Mouse (Mus musculus): ENCODE measurements at regions not wholly inside any gene's neighbourhood (a gene's known extent, or its start where the extent isn't known, plus 50 kb on each side); places are given as distances from the start of the nearest gene placed in this dataset.

GRCm38 (mm10) chr13:94619511-94619910, 169.2 kb upstream of the Tbca start:
- H3K4me2 ChIP-seq (replicated peaks), result no peak overlapping the region
- no peak overlapping the region for H3K9ac ChIP-seq (replicated peaks)
- no peak overlapping the region for H3K27ac ChIP-seq
- no peaks in the 10 kb centered on the region for H3K36me3 ChIP-seq
- WGBS, result 53% methylated on average over 4 of the region's 4 CpGs
- no peaks in the 10 kb centered on the region for H3K9me3 ChIP-seq
- 0 out of 2 replicates have a peak, but pooled peaks cover 3% of the 10 kb centered on the region for H3K4me1 ChIP-seq (replicated peaks)
- ATAC-seq, result no peak
- peaks cover 30% of the 10 kb centered on the region for H3K27me3 ChIP-seq
- H3K4me3 ChIP-seq (replicated peaks), result no peak overlapping the region

DNA sequence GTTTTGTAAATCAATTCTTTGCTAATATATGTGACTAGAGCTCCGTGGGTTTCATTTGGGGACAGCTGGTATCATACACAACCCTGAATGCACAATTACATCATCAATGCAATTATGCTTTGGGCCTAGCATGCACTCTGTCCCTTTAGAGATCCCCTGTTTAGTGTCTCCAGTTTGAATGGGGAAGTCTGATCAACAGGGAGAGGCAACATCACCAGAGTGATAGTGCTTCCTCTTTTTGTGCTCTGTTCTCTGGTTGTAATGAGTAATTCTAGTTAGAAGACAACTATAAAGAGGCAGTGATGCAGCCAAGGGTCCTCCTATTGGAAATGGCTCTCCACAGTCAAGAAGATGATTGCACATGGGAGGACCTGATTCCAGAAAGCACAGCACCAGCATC, 158.7 kb upstream of the Tbca start:
- Histone ChIP-seq H3K4me2 (replicated peaks) (no peak overlapping the region), H3K4me1 (replicated peaks) (no peaks in the 10 kb centered on the region), H3K4me3 (replicated peaks) (no peak overlapping the region), H3K36me3 (no peaks in the 10 kb centered on the region), H3K27me3 (peaks cover 20% of the 10 kb centered on the region), H3K9me3 (no peaks in the 10 kb centered on the region), H3K27ac (no peak overlapping the region), H3K9ac (replicated peaks) (no peak overlapping the region)
- ATAC-seq, result no peak
- WGBS, result 67% methylated on average over 1 of the region's 1 CpGs

- 92% methylated on average over 6 of the region's 6 CpGs for WGBS
- no peaks in the 10 kb centered on the region for H3K9me3 ChIP-seq
- no peaks in the 10 kb centered on the region for H3K36me3 ChIP-seq
- H3K27ac ChIP-seq, result no peak overlapping the region
- H3K4me2 ChIP-seq (replicated peaks), result no peak overlapping the region
- no peak overlapping the region for H3K9ac ChIP-seq (replicated peaks)
- H3K4me1 ChIP-seq (replicated peaks), result no peaks in the 10 kb centered on the region
- ATAC-seq, result no peak
- no peak overlapping the region for H3K4me3 ChIP-seq (replicated peaks)
- peaks cover 20% of the 10 kb centered on the region for H3K27me3 ChIP-seq
Observed at GRCm38 (mm10) chr13:94630685-94631084, 158.0 kb upstream of the Tbca start.

GRCm38 (mm10) chr13:94632730-94633129, 156.0 kb upstream of the Tbca start:
- ATAC-seq, result no peak
- peaks cover 26% of the 10 kb centered on the region; the same call in 1 of the 2 replicates for H3K27me3 ChIP-seq
- 61% methylated on average over 5 of the region's 5 CpGs for WGBS

DNA sequence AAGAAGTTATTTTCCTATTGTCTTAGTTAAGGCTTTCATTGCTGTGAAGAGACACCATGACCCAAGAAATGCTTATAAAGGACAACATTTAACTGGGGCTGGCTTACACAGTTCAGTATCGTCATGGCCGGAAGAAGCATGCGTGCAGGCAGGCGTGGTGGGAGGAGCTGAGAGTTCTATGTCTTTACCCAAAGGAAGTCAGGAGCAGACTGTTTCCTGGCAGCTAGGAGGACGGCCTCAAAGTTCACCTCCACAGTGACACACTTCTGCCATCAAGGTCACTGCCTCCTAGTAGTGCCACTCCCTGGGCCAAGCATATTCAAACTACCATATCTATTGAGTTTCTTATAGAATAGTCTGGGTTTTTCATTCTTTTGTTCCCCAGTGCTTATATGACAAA, 148.4 kb upstream of the Tbca start:
- Histone ChIP-seq H3K36me3 (no peaks in the 10 kb centered on the region), H3K27ac (no peak overlapping the region), H3K4me3 (replicated peaks) (no peak overlapping the region), H3K9me3 (no peaks in the 10 kb centered on the region), H3K4me2 (replicated peaks) (no peak overlapping the region), H3K9ac (replicated peaks) (no peak overlapping the region), H3K4me1 (replicated peaks) (peaks cover 5% of the 10 kb centered on the region), H3K27me3 (peaks cover 48% of the 10 kb centered on the region)
- 83% methylated on average over 5 of the region's 5 CpGs for WGBS
- no peak for ATAC-seq

More at GRCm38 (mm10) chr13:94632730-94633129, 156.0 kb upstream of the Tbca start:
- Histone ChIP-seq H3K4me1 (replicated peaks) (no peaks in the 10 kb centered on the region), H3K4me3 (replicated peaks) (no peak overlapping the region), H3K27ac (no peak overlapping the region), H3K9me3 (no peaks in the 10 kb centered on the region), H3K4me2 (replicated peaks) (no peak overlapping the region), H3K36me3 (no peaks in the 10 kb centered on the region), H3K9ac (replicated peaks) (no peak overlapping the region)

- H3K27me3 ChIP-seq, result peaks cover 53% of the 10 kb centered on the region
- H3K9ac ChIP-seq (replicated peaks), result peak overlapping the region; percentile 41; the same call in 1 of the 2 replicates
- peaks cover 9% of the 10 kb centered on the region for H3K4me1 ChIP-seq (replicated peaks)
- H3K36me3 ChIP-seq, result no peaks in the 10 kb centered on the region
- WGBS, result 64% methylated on average over 19 of the region's 19 CpGs
- peak overlapping the region; percentile 53 for H3K27ac ChIP-seq
- peak overlapping the region; percentile 29 for H3K4me3 ChIP-seq (replicated peaks)
- peak overlapping the region; percentile 41 for H3K4me2 ChIP-seq (replicated peaks)
- no peaks in the 10 kb centered on the region for H3K9me3 ChIP-seq
- peak; percentile 71; the same call in 1 of the 2 replicates for ATAC-seq
Observed at GRCm38 (mm10) chr13:94645241-94646206, 143.2 kb upstream of the Tbca start.

GRCm38 (mm10) chr13:94646326-94646725, 142.4 kb upstream of the Tbca start:
- Histone ChIP-seq H3K4me2 (replicated peaks) (no peak overlapping the region), H3K9me3 (no peaks in the 10 kb centered on the region), H3K4me3 (replicated peaks) (no peak overlapping the region), H3K36me3 (no peaks in the 10 kb centered on the region), H3K9ac (replicated peaks) (no peak overlapping the region), H3K4me1 (replicated peaks) (peaks cover 9% of the 10 kb centered on the region), H3K27ac (no peak overlapping the region), H3K27me3 (peaks cover 50% of the 10 kb centered on the region)
- WGBS, result 74% methylated on average over 2 of the region's 2 CpGs
- ATAC-seq, result no peak

GRCm38 (mm10) chr13:94646781-94647555, 141.7 kb upstream of the Tbca start:
- no peak for ATAC-seq
- H3K4me1 ChIP-seq (replicated peaks), result peaks cover 9% of the 10 kb centered on the region
- peaks cover 45% of the 10 kb centered on the region for H3K27me3 ChIP-seq
- H3K9me3 ChIP-seq, result no peaks in the 10 kb centered on the region
- 69% methylated on average over 12 of the region's 12 CpGs for WGBS
- H3K27ac ChIP-seq, result no peak overlapping the region
- H3K4me2 ChIP-seq (replicated peaks), result no peak overlapping the region
- H3K9ac ChIP-seq (replicated peaks), result no peak overlapping the region
- H3K4me3 ChIP-seq (replicated peaks), result no peak overlapping the region
- no peaks in the 10 kb centered on the region for H3K36me3 ChIP-seq

GRCm38 (mm10) chr13:94647566-94647965, 141.1 kb upstream of the Tbca start:
- Histone ChIP-seq H3K9me3 (no peaks in the 10 kb centered on the region), H3K4me2 (replicated peaks) (no peak overlapping the region), H3K4me1 (replicated peaks) (peaks cover 9% of the 10 kb centered on the region), H3K9ac (replicated peaks) (no peak overlapping the region), H3K27ac (no peak overlapping the region), H3K4me3 (replicated peaks) (no peak overlapping the region), H3K27me3 (peaks cover 39% of the 10 kb centered on the region), H3K36me3 (no peaks in the 10 kb centered on the region)
- no peak for ATAC-seq
- WGBS, result 21% methylated on average over 5 of the region's 5 CpGs

GRCm38 (mm10) chr13:94650951-94651350, 137.8 kb upstream of the Tbca start:
- H3K27ac ChIP-seq, result no peak overlapping the region
- H3K36me3 ChIP-seq, result no peaks in the 10 kb centered on the region
- peaks cover 43% of the 10 kb centered on the region for H3K27me3 ChIP-seq
- ATAC-seq, result no peak
- no peak overlapping the region for H3K4me3 ChIP-seq (replicated peaks)
- WGBS, result 69% methylated on average over 7 of the region's 7 CpGs
- no peaks in the 10 kb centered on the region for H3K9me3 ChIP-seq
- 0 out of 2 replicates have a peak, but pooled peaks cover 3% of the 10 kb centered on the region for H3K4me1 ChIP-seq (replicated peaks)
- no peak overlapping the region for H3K4me2 ChIP-seq (replicated peaks)
- H3K9ac ChIP-seq (replicated peaks), result no peak overlapping the region

DNA sequence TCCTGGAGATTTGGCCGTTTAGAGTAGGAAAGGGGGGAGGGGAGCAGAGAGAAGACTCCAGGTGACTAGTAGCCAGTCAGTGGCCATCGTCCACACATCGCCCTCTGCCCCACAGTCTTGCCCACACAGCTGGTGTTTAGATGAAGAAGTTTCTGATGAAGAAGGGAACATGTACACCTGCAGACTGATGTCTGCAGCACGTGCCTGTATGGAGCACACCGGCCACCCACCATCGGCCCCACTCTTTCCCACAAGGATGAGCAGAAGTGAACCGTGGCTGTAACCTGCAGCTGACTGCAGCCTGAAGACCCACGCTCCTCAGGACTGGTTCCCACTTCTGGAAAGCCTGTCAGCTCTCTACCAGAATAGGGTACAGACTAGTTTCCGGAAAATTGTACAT, 121.1 kb upstream of the Tbca start:
- H3K4me1 ChIP-seq (replicated peaks), result peaks cover 10% of the 10 kb centered on the region
- 68% methylated on average over 9 of the region's 9 CpGs for WGBS
- H3K27ac ChIP-seq, result no peak overlapping the region
- no peak overlapping the region for H3K9ac ChIP-seq (replicated peaks)
- no peak overlapping the region for H3K4me2 ChIP-seq (replicated peaks)
- no peak overlapping the region for H3K4me3 ChIP-seq (replicated peaks)
- no peak for ATAC-seq
- no peaks in the 10 kb centered on the region for H3K36me3 ChIP-seq
- H3K9me3 ChIP-seq, result no peaks in the 10 kb centered on the region
- H3K27me3 ChIP-seq, result peaks cover 89% of the 10 kb centered on the region

- H3K4me2 ChIP-seq (replicated peaks), result no peak overlapping the region
- peaks cover 90% of the 10 kb centered on the region for H3K27me3 ChIP-seq
- no peaks in the 10 kb centered on the region for H3K36me3 ChIP-seq
- peaks cover 10% of the 10 kb centered on the region for H3K4me1 ChIP-seq (replicated peaks)
- no peak overlapping the region for H3K27ac ChIP-seq
- H3K9ac ChIP-seq (replicated peaks), result no peak overlapping the region
- H3K9me3 ChIP-seq, result no peaks in the 10 kb centered on the region
- no peak overlapping the region for H3K4me3 ChIP-seq (replicated peaks)
- 12% methylated on average over 5 of the region's 5 CpGs for WGBS
- no peak for ATAC-seq
Observed at GRCm38 (mm10) chr13:94668276-94668675, 120.4 kb upstream of the Tbca start.
